Mouse (Mus musculus) brain, embryonic 18.5 days (tissue): Measurements from ENCODE around the gene Trpm8.

ENCODE experiments used
- DNase-seq: peaks from one replicate; pipeline ENCODE4 v3.0.0-alpha.2; 2012; ENCODE audit warnings: low read depth, low spot score

Trpm8 gene

GRCm38 (mm10) chr1:88284946-88285320 lies 7.5 kb downstream of the Trpm8 start:
- no peak for DNase-seq

- DNase-seq: no peak
Measured at GRCm38 (mm10) chr1:88285652-88286051, 8.2 kb downstream of the Trpm8 start.

- DNase-seq: no peak
Measured at GRCm38 (mm10) chr1:88286136-88286845, 8.8 kb downstream of the Trpm8 start.

- no peak for DNase-seq
Measured at GRCm38 (mm10) chr1:88286887-88287696, 9.6 kb downstream of the Trpm8 start.

- no peak for DNase-seq
Measured at GRCm38 (mm10) chr1:88287697-88287980, 10.2 kb downstream of the Trpm8 start.

GRCm38 (mm10) chr1:88288056-88288788 lies 10.8 kb downstream of the Trpm8 start:
- DNase-seq: no peak

- DNase-seq: no peak
Measured at GRCm38 (mm10) chr1:88288789-88289127, 11.3 kb downstream of the Trpm8 start.

GRCm38 (mm10) chr1:88289152-88289551 lies 11.7 kb downstream of the Trpm8 start:
- no peak for DNase-seq

- no peak for DNase-seq
Measured at GRCm38 (mm10) chr1:88289917-88290316, 12.5 kb downstream of the Trpm8 start.

- no peak for DNase-seq
Measured at GRCm38 (mm10) chr1:88290511-88290910, 13.1 kb downstream of the Trpm8 start.

GRCm38 (mm10) chr1:88291409-88292005 lies 14.0 kb downstream of the Trpm8 start:
- DNase-seq: no peak

GRCm38 (mm10) chr1:88292057-88292456 lies 14.6 kb downstream of the Trpm8 start:
- DNase-seq: no peak

- no peak for DNase-seq
Measured at GRCm38 (mm10) chr1:88294650-88295049, 17.2 kb downstream of the Trpm8 start.

- DNase-seq: no peak
Measured at GRCm38 (mm10) chr1:88296171-88296920, 18.9 kb downstream of the Trpm8 start.

GRCm38 (mm10) chr1:88297480-88298258 lies 20.2 kb downstream of the Trpm8 start:
- no peak for DNase-seq

GRCm38 (mm10) chr1:88298686-88299528 lies 21.4 kb downstream of the Trpm8 start:
- DNase-seq: no peak

- no peak for DNase-seq
Measured at GRCm38 (mm10) chr1:88299529-88299945, 22.1 kb downstream of the Trpm8 start.

- no peak for DNase-seq
Measured at GRCm38 (mm10) chr1:88300301-88301050, 23.0 kb downstream of the Trpm8 start.
